Mouse (Mus musculus) intestine, embryonic 14.5 days (tissue): Measurements from ENCODE around the gene Tnfaip8l3. TPM values are rescaled to one million over a fixed set of nuclear protein-coding genes. Genes with fewer than 3 reads are reported as not detected.
"Not testable (repeated sequence)": the region's sequence is repeated elsewhere in the genome, so short reads cannot be mapped to it uniquely, and the experiment has no call there.

Experiments used
- ATAC-seq: fragments of 200-750 bp; cut with Nextera tagmentation; replicated peaks from 2 replicates; pipeline ENCODE4 v1.8.0; 2017; ENCODE audit warnings: low read depth, moderate number of reproducible peaks, moderate TSS enrichment, moderate library complexity; ENCODE audit not compliant: low FRiP score, low TSS enrichment
- DNase-seq: peaks from one replicate; pipeline ENCODE4 v3.0.0-alpha.2; 2018; ENCODE audit warnings: low spot score
- H3K27ac ChIP-seq: fragments of 300-500 bp; sonication (generic); 2 replicates; pipeline ENCODE4 v1.5.1; 2014; ENCODE audit warnings: low read depth, mild to moderate bottlenecking, control low read depth
- H3K27me3 ChIP-seq: fragments of 300-500 bp; sonication (generic); replicated peaks from 2 replicates; pipeline ENCODE4 v1.6.1; 2014; ENCODE audit warnings: low read length, control low read depth; ENCODE audit not compliant: control insufficient read depth, insufficient read depth
- H3K36me3 ChIP-seq: fragments of 300-500 bp; sonication (generic); 2 replicates; pipeline ENCODE4 v1.6.1; 2014; ENCODE audit warnings: low read length, control low read depth; ENCODE audit not compliant: control insufficient read depth, insufficient read depth
- H3K4me1 ChIP-seq: fragments of 300-500 bp; sonication (generic); replicated peaks from 2 replicates; pipeline ENCODE4 v1.6.1; 2014; ENCODE audit warnings: low read length, control low read depth, mixed read lengths; ENCODE audit not compliant: control insufficient read depth, insufficient read depth
- H3K4me2 ChIP-seq: fragments of 300-500 bp; sonication (generic); 2 replicates; pipeline ENCODE4 v1.6.1; 2014; ENCODE audit warnings: low read length
- H3K4me3 ChIP-seq: fragments of 300-500 bp; sonication (generic); 2 replicates; pipeline ENCODE4 v1.5.1; 2014; ENCODE audit warnings: low read depth, low read length, control low read depth, mixed read lengths
- H3K9ac ChIP-seq: fragments of 300-500 bp; sonication (generic); 2 replicates; pipeline ENCODE4 v1.6.1; 2014; ENCODE audit warnings: mild to moderate bottlenecking, low read length
- H3K9me3 ChIP-seq: fragments of 300-500 bp; sonication (generic); 2 replicates; pipeline ENCODE4 v1.6.1; 2016; ENCODE audit warnings: low read length, control low read depth; ENCODE audit not compliant: control insufficient read depth
- WGBS: fragments of 180-500 bp; shearing (Covaris S2); extraction: QIAGEN DNeasy Blood & Tissue Kit; methylation state at CpG from one replicate; pipeline ENCODE4 v1.1.7; 2014; 5-methylcytosine and 5-hydroxymethylcytosine counted together
- polyA plus RNA-seq: library from polyadenylated mRNA; unstranded; fragments of >200 nt; fragmentation: Nextera tagmentation; extraction: Ambion mirVana; gene quantifications from 2 replicates; pipeline ENCODE4 v1.2.1, GENCODE M21; 2014

Gene Tnfaip8l3
- polyA plus RNA-seq, 1 experiment from 2014 or later = 0.05 TPM

- ATAC-seq = no peak
- no peak for DNase-seq
- no peak overlapping the region for H3K9ac ChIP-seq
- no peaks in the 10 kb centered on the region for H3K4me1 ChIP-seq
- 81% methylated on average over 9 of the region's 9 CpGs for WGBS
- no peak overlapping the region for H3K4me3 ChIP-seq
- no peaks in the 10 kb centered on the region for H3K36me3 ChIP-seq
- H3K4me2 ChIP-seq = no peak overlapping the region
- no peaks in the 10 kb centered on the region for H3K27me3 ChIP-seq
- H3K27ac ChIP-seq = no peak overlapping the region
- no peaks in the 10 kb centered on the region for H3K9me3 ChIP-seq
These were observed 30.5 kb downstream of the Tnfaip8l3 start for GRCm38 (mm10) chr9:54037717-54038116.

- no peaks in the 10 kb centered on the region for H3K9me3 ChIP-seq
- WGBS = 79% methylated on average over 5 of the region's 5 CpGs
- H3K4me2 ChIP-seq = no peak overlapping the region
- H3K27me3 ChIP-seq = no peaks in the 10 kb centered on the region
- no peaks in the 10 kb centered on the region for H3K4me1 ChIP-seq
- no peak overlapping the region for H3K9ac ChIP-seq
- no peak for DNase-seq
- ATAC-seq = no peak
- no peak overlapping the region for H3K4me3 ChIP-seq
- no peaks in the 10 kb centered on the region for H3K36me3 ChIP-seq
- H3K27ac ChIP-seq = no peak overlapping the region
These were observed 33.5 kb downstream of the Tnfaip8l3 start for GRCm38 (mm10) chr9:54034691-54035090.

GRCm38 (mm10) chr9:54022795-54023194 lies 45.4 kb downstream of the Tnfaip8l3 start:
- no peaks in the 10 kb centered on the region for H3K36me3 ChIP-seq
- H3K4me2 ChIP-seq = no peak overlapping the region
- no peaks in the 10 kb centered on the region for H3K9me3 ChIP-seq
- DNase-seq (no peak), ATAC-seq (no peak)
- no peak overlapping the region for H3K9ac ChIP-seq
- no peaks in the 10 kb centered on the region for H3K4me1 ChIP-seq
- H3K27me3 ChIP-seq = no peaks in the 10 kb centered on the region
- no peak overlapping the region for H3K27ac ChIP-seq
- no peak overlapping the region for H3K4me3 ChIP-seq
- 66% methylated on average over 3 of the region's 3 CpGs for WGBS

GRCm38 (mm10) chr9:53994528-53994927 lies 73.7 kb downstream of the Tnfaip8l3 start:
- WGBS = 80% methylated on average over 1 of the region's 1 CpGs
- no peaks in the 10 kb centered on the region for H3K36me3 ChIP-seq
- no peak overlapping the region for H3K9ac ChIP-seq
- DNase-seq = no peak
- no peaks in the 10 kb centered on the region for H3K27me3 ChIP-seq
- H3K4me2 ChIP-seq = no peak overlapping the region
- no peaks in the 10 kb centered on the region for H3K4me1 ChIP-seq
- no peak for ATAC-seq
- H3K4me3 ChIP-seq = no peak overlapping the region
- H3K27ac ChIP-seq = no peak overlapping the region
- no peaks in the 10 kb centered on the region for H3K9me3 ChIP-seq

- not testable (repeated sequence) for H3K36me3 ChIP-seq, H3K9ac ChIP-seq, H3K4me1 ChIP-seq, H3K4me2 ChIP-seq, DNase-seq, H3K4me3 ChIP-seq, H3K27me3 ChIP-seq, H3K9me3 ChIP-seq, H3K27ac ChIP-seq, ATAC-seq
These were observed 75.6 kb downstream of the Tnfaip8l3 start for GRCm38 (mm10) chr9:53992567-53992966.

- Histone ChIP-seq H3K9me3 (no peaks in the 10 kb centered on the region), H3K36me3 (no peaks in the 10 kb centered on the region), H3K9ac (no peak overlapping the region), H3K27ac (no peak overlapping the region), H3K27me3 (no peaks in the 10 kb centered on the region), H3K4me1 (no peaks in the 10 kb centered on the region), H3K4me3 (no peak overlapping the region), H3K4me2 (no peak overlapping the region)
- DNase-seq (peak; percentile 57), ATAC-seq (peak; percentile 79)
- WGBS = 4% methylated on average over 3 of the region's 3 CpGs
These were observed 77.3 kb downstream of the Tnfaip8l3 start for GRCm38 (mm10) chr9:53990921-53991320.

GRCm38 (mm10) chr9:53986972-53987371 lies 81.2 kb downstream of the Tnfaip8l3 start:
- Histone ChIP-seq H3K36me3 (no peaks in the 10 kb centered on the region), H3K9ac (no peak overlapping the region), H3K4me3 (no peak overlapping the region), H3K27me3 (no peaks in the 10 kb centered on the region), H3K4me2 (no peak overlapping the region), H3K27ac (no peak overlapping the region), H3K4me1 (no peaks in the 10 kb centered on the region), H3K9me3 (no peaks in the 10 kb centered on the region)
- no peak for ATAC-seq
- WGBS = 33% methylated on average over 3 of the region's 3 CpGs
- DNase-seq = no peak

- H3K4me2 ChIP-seq = no peak overlapping the region
- 27% methylated on average over 9 of the region's 9 CpGs for WGBS
- no peak for ATAC-seq
These were observed 83.3 kb downstream of the Tnfaip8l3 start for GRCm38 (mm10) chr9:53984868-53985267.

GRCm38 (mm10) chr9:53975122-53975518 lies 93.1 kb downstream of the Tnfaip8l3 start, which contains the start of gene Elmod1:
Elmod1 (minus strand) TSS chr9:53975301.
- H3K27ac ChIP-seq = no peak within 1 kb of the TSS
- peak within 1 kb of the TSS; percentile 88 for H3K4me2 ChIP-seq
- no peaks in the 10 kb centered on the region for H3K36me3 ChIP-seq
- H3K9me3 ChIP-seq = no peaks in the 10 kb centered on the region
- peaks cover 42% of the 10 kb centered on the region for H3K27me3 ChIP-seq
- peak within 1 kb of the TSS; percentile 14; the same call in 1 of the 2 replicates for H3K9ac ChIP-seq
- H3K4me1 ChIP-seq = 0 out of 2 replicates have a peak, but pooled peaks cover 2% of the 10 kb centered on the region
- peak; percentile 83 for ATAC-seq
- peak; percentile 75 for DNase-seq
- WGBS = 1% methylated on average over 35 of the region's 36 CpGs
- peak within 1 kb of the TSS; percentile 51 for H3K4me3 ChIP-seq

More at GRCm38 (mm10) chr9:53984868-53985267, 83.3 kb downstream of the Tnfaip8l3 start:
- DNase-seq = peak; percentile 70
- no peak overlapping the region for H3K27ac ChIP-seq
- H3K27me3 ChIP-seq = no peaks in the 10 kb centered on the region
- no peaks in the 10 kb centered on the region for H3K9me3 ChIP-seq
- no peak overlapping the region for H3K4me3 ChIP-seq
- H3K36me3 ChIP-seq = no peaks in the 10 kb centered on the region
- H3K4me1 ChIP-seq = no peaks in the 10 kb centered on the region
- H3K9ac ChIP-seq = no peak overlapping the region
